Mouse (Mus musculus): ENCODE results near the gene Itpr3. TPM values are rescaled to one million over a fixed set of nuclear protein-coding genes. Genes with fewer than 3 reads are reported as not detected.

The Itpr3 gene
- total RNA-seq, 2 experiments from 2014 or later: 2.0 to 3.4 TPM

DNA sequence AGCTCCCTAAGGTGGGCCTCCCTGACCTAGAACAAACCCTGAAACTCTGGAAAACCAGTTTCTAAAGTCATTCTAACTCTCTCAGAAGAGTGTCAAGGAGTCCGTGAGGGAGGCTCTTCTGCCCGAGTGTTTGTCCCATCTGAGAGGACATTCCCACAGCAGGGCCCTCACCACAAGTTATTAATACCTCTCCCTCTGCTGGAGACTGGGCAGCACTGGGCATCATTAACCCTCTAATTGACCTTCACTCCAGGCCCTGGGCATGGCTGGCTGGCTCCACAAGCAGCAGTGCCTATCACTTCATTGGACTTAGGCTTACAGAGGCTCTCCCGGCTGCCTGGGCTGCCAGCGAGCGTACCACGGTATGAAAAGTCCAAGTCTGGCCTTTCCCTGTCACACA lies 101.3 kb downstream of the Itpr3 start:
- intact Hi-C loops (cut with DNase I): no loop called here
- no peak for DNase-seq (ENCODE audit: low spot score in 2 of 2)

GRCm38 (mm10) chr17:27159169-27159568 lies 102.1 kb downstream of the Itpr3 start:
- intact Hi-C loops (cut with DNase I): no loop called here
- DNase-seq (ENCODE audit: low spot score in 2 of 2): no peak

DNA sequence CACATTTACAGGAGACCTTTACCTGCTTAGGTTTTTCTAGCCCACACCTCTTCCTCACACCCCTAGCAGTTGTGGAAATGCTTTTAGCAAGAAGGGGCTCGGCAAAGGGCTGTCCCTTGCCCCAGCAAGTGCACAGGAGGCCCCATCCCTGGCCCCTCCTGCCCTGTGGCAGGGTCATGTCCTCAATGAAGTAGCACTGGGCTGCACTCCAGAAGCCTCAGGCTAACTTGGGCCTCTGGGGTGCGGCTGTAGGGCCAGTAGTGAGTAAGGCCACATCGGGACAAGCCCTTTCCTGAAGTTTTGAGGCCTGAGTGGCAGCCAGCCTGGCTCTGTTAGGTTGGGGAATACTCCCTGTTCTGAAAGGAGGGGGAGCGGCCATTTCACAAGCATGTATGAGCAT lies 103.8 kb downstream of the Itpr3 start:
- DNase-seq (ENCODE audit: low spot score in 2 of 2): no peak
- intact Hi-C loops (cut with DNase I): no loop called here

- DNase-seq (ENCODE audit: low spot score in 2 of 2): peak in 1 of 2 experiments; percentile 48
- intact Hi-C loops (cut with DNase I): loop anchor here (5.0 kb wide), 1 partner anchor 352 kb away; no protein-coding TSS in a partner anchor
Observed at GRCm38 (mm10) chr17:27165054-27165773, 108.1 kb downstream of the Itpr3 start.

GRCm38 (mm10) chr17:27166901-27167300 lies 109.8 kb downstream of the Itpr3 start:
- intact Hi-C loops (cut with DNase I): loop anchor here (5.0 kb wide), 1 partner anchor 350 kb away; no protein-coding TSS in a partner anchor
- no peak for DNase-seq (ENCODE audit: low spot score in 2 of 2)

DNA sequence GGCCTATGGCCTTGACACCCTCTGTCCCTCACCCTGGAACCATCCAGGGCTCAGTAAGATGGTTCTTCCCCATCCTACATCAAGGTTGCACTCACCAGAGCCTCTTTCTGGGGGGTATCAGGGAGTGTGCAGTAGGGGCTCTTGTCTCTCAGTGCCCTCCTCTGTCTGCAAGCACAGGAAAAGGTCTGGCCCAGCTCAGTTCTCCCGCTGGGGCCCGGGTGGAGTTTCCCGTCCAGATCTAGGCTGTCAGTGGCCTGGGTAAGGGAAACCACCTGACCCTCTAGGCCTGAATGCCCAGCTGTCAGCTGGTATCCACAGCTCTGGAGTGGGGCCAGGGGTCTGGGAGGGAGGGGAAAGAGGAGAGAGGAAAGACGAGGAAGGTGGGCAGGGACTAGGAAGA lies 110.4 kb downstream of the Itpr3 start, which contains the start of gene Ip6k3:
Ip6k3 (minus strand) TSS at position 251 of the 400 bp plus-strand sequence.
- no peak for DNase-seq (ENCODE audit: low spot score in 2 of 2)
- intact Hi-C loops (cut with DNase I): loop anchor here (5.0 kb wide), 1 partner anchor 350 kb away; no protein-coding TSS in a partner anchor

- DNase-seq (ENCODE audit: low spot score in 2 of 2): no peak
- intact Hi-C loops (cut with DNase I): loop anchor here (5.0 kb wide), 1 partner anchor 349 kb away; no protein-coding TSS in a partner anchor
Observed at GRCm38 (mm10) chr17:27168569-27168968, 111.5 kb downstream of the Itpr3 start.

GRCm38 (mm10) chr17:27169952-27170695 lies 113.0 kb downstream of the Itpr3 start:
- DNase-seq (ENCODE audit: low spot score in 2 of 2): no peak
- intact Hi-C loops (cut with DNase I): loop anchor here (5.0 kb wide), 1 partner anchor 347 kb away; no protein-coding TSS in a partner anchor

GRCm38 (mm10) chr17:27171121-27171520 lies 114.0 kb downstream of the Itpr3 start:
- intact Hi-C loops (cut with DNase I): no loop called here
- DNase-seq (ENCODE audit: low spot score in 2 of 2): no peak

Small RNA genes lying within 50 kb of the gene (microRNA-seq; reads per million reads assigned to microRNA genes)
- not detected for gene Mir7677

Other genes starting within 250 kb of the Itpr3 start
- gene Nkx2-5, start 212.3 kb upstream of the Itpr3 start, total RNA-seq (2021): not detected
- 1 to 10 TPM; 1.9 to 4.2 TPM for gene Kifc5b, start 140.2 kb upstream of the Itpr3 start, total RNA-seq (2021)
- gene Phf1, start 124.3 kb upstream of the Itpr3 start, total RNA-seq (2021): 10 to 100 TPM; 28.9 to 30.8 TPM
- 100 to 1,000 TPM in 1 of 2 experiments, 10 to 100 TPM in 1; 99.1 to 111 TPM for gene Cuta, start 117.7 kb upstream of the Itpr3 start, total RNA-seq (2021)
- 100 to 1,000 TPM; 419 to 475 TPM for gene Syngap1, start 116.1 kb upstream of the Itpr3 start, total RNA-seq (2021)
- gene Zbtb9, start 84.1 kb upstream of the Itpr3 start, total RNA-seq (2021): 10 to 100 TPM; 14.9 to 16.7 TPM
- 10 to 100 TPM; 13.9 to 16.5 TPM for gene Bak1, start 28.3 kb upstream of the Itpr3 start, total RNA-seq (2021)
- 100 to 1,000 TPM; 230 to 254 TPM for gene Uqcc2, start 76.6 kb downstream of the Itpr3 start, total RNA-seq (2021)
- under 1 TPM; 0.23 to 0.81 TPM for gene Ip6k3, start 110.5 kb downstream of the Itpr3 start, total RNA-seq (2021)
- gene Lemd2, start 147.2 kb downstream of the Itpr3 start, total RNA-seq (2021): 10 to 100 TPM; 41.6 to 44.2 TPM

Data from left cerebral cortex, postnatal 36 days (tissue).